In the genomic region with DNA sequence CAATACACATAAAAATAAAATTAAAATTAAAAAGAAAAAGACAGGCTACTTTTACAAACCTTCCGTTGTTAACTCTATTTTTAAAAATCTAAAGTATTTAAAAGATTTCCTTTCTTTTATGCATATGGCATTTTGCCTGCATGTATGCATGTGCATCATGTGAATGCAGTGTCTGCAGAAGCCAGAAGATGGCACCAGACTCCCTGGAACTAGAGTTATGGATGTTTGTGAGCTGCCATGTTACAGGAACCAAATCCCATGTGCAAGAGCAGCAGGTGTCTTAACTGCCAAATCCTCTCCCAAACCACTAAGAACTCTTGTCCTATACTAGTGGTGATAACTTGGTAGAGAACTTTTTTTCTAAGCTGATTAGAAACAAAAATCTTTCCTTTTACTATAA, we compare ENCODE assay signal across 8 mouse cellular contexts.
DNase-seq lines count a peak whose midpoint lies in the region; ATAC-seq and TF ChIP-seq lines count a peak whose summit lies in the region.

No protein-coding gene starts in this region.

- no peak for TF ChIP-seq POLR2A in brain, embryonic 14.5 days (IDR thresholded peaks at IDR 0.05; ENCODE audit: borderline replicate concordance, extremely low read depth, insufficient read depth, insufficient read length, poor library complexity, severe bottlenecking)

- intact Hi-C loops in heart, postnatal 10 days (cut with DNase I), result no loop called here
- intact Hi-C loops in left cerebral cortex, postnatal 4 days (cut with DNase I), result no loop called here

- whole genome bisulfite sequencing in midbrain, embryonic 10.5 days, result 55% methylated on average over 1 of the region's 1 CpGs
- WGBS in midbrain, embryonic 16.5 days, result 59% methylated on average over 1 of the region's 1 CpGs

- ATAC-seq in midbrain, embryonic 16.5 days, result no peak

- no peaks in the 10 kb centered on the region for H3K36me3 ChIP-seq in midbrain, embryonic 10.5 days
- H3K36me3 ChIP-seq in midbrain, embryonic 16.5 days (ENCODE audit: control insufficient read depth, insufficient read depth, low read length), result no peaks in the 10 kb centered on the region

- no peak overlapping the region for H3K9ac ChIP-seq in midbrain, embryonic 16.5 days (ENCODE audit: low read depth, low read length)

- no peak overlapping the region for H3K27ac ChIP-seq in midbrain, embryonic 10.5 days (replicated peaks)
- H3K27ac ChIP-seq in midbrain, embryonic 16.5 days (ENCODE audit: low read length), result no peak overlapping the region

- no peak overlapping the region for H3K4me2 ChIP-seq in midbrain, embryonic 16.5 days (ENCODE audit: low read length)

- DNase-seq in midbrain, embryonic 10.5 days (ENCODE audit: low spot score), result peak; percentile 53
- peak; percentile 4 for DNase-seq in MEL-GATA-1-ER (ENCODE audit: extremely low read depth, low read depth)
- peak; percentile 71 for DNase-seq in brain, embryonic 14.5 days (ENCODE audit: low read depth)
- DNase-seq in heart, postnatal 10 days, result peak; percentile 55 to 67
- DNase-seq in left cerebral cortex, postnatal 4 days, result peak; percentile 66
- DNase-seq in retina, postnatal 1 day, result peak; percentile 69
- no peak for DNase-seq in cerebellum, postnatal 36 days

- no peaks in the 10 kb centered on the region for H3K27me3 ChIP-seq in midbrain, embryonic 10.5 days (ENCODE audit: low read depth, poor library complexity, severe bottlenecking)
- no peaks in the 10 kb centered on the region for H3K27me3 ChIP-seq in midbrain, embryonic 16.5 days (ENCODE audit: control insufficient read depth, insufficient read depth, low read depth, low read length)

- H3K4me3 ChIP-seq in midbrain, embryonic 10.5 days, result no peak overlapping the region
- H3K4me3 ChIP-seq in midbrain, embryonic 16.5 days (ENCODE audit: low read depth, low read length), result no peak overlapping the region

- no peaks in the 10 kb centered on the region for H3K9me3 ChIP-seq in midbrain, embryonic 10.5 days (replicated peaks)
- no peaks in the 10 kb centered on the region for H3K9me3 ChIP-seq in midbrain, embryonic 16.5 days (replicated peaks; ENCODE audit: control insufficient read depth, low read length, poor library complexity, severe bottlenecking)

- TF ChIP-seq CTCF in brain, embryonic 14.5 days (IDR thresholded peaks at IDR 0.05; ENCODE audit: borderline replicate concordance, extremely low read depth, insufficient read depth, insufficient read length), result peak; percentile 65; the same call in 1 of the 2 replicates

- peaks cover 13% of the 10 kb centered on the region for H3K4me1 ChIP-seq in midbrain, embryonic 10.5 days
- H3K4me1 ChIP-seq in midbrain, embryonic 16.5 days (ENCODE audit: control insufficient read depth, insufficient read depth, low read length), result no peaks in the 10 kb centered on the region

Comparison
In these comparisons a context has a peak if more than half of its experiments do, and no peak if none do; other contexts are left out.
1. DNase-seq: peak in midbrain, embryonic 10.5 days (single experiment), MEL-GATA-1-ER (single experiment), brain, embryonic 14.5 days (single experiment), heart, postnatal 10 days (2 of 2), left cerebral cortex, postnatal 4 days (single experiment) and retina, postnatal 1 day (single experiment); none in cerebellum, postnatal 36 days (0 of 2).